Mouse (Mus musculus) testis, adult 2 months (tissue): ENCODE results near the gene Mier2. TPM values are rescaled to one million over a fixed set of nuclear protein-coding genes. Genes with fewer than 3 reads are reported as not detected.
A peak's percentile ranks its signal among the peaks of the same experiment; 100 is the strongest.

Experiments
- H3K27ac ChIP-seq: fragments of 200-500 bp; 2 replicates; pipeline ENCODE4 v1.5.1; 2012; ENCODE audit warnings: low read depth, low read length; ENCODE audit not compliant: control insufficient read depth, insufficient read depth
- H3K27me3 ChIP-seq: fragments of 200-500 bp; 2 replicates; pipeline ENCODE4 v1.6.1; 2012; ENCODE audit warnings: mild to moderate bottlenecking, low read length, moderate library complexity; ENCODE audit not compliant: control insufficient read depth, insufficient read depth
- H3K36me3 ChIP-seq: fragments of 200-500 bp; 2 replicates; pipeline ENCODE4 v1.6.1; 2012; ENCODE audit warnings: mild to moderate bottlenecking, low read length; ENCODE audit not compliant: control insufficient read depth, insufficient read depth
- H3K4me1 ChIP-seq: fragments of 200-500 bp; 2 replicates; pipeline ENCODE4 v1.6.1; 2012; ENCODE audit warnings: low read length; ENCODE audit not compliant: control insufficient read depth, insufficient read depth
- H3K4me3 ChIP-seq: fragments of 200-500 bp; 2 replicates; pipeline ENCODE4 v1.5.1; 2012; ENCODE audit warnings: low read depth, mild to moderate bottlenecking, low read length, moderate library complexity, mixed read lengths; ENCODE audit not compliant: control insufficient read depth
- CTCF ChIP-seq: fragments of 200-500 bp; IDR thresholded peaks from 2 replicates; pipeline ENCODE4 v1.5.1; 2012; ENCODE audit warnings: low read depth, mild to moderate bottlenecking, inconsistent platforms, low read length, moderate library complexity; ENCODE audit not compliant: control insufficient read depth, insufficient read depth, insufficient replicate concordance
- POLR2A ChIP-seq: fragments of 200-500 bp; IDR thresholded peaks from 2 replicates; pipeline ENCODE4 v1.6.1; 2012; ENCODE audit warnings: low read depth, mild to moderate bottlenecking, inconsistent platforms, low read length, moderate library complexity; ENCODE audit not compliant: control insufficient read depth
- polyA plus RNA-seq: library from polyadenylated mRNA; depleted of rRNA; stranded (reverse); fragments of >200 nt; gene quantifications from 2 replicates; pipeline ENCODE4 v1.2.3, GENCODE M21; 2012

Mier2 gene
- polyA plus RNA-seq, 1 experiment: 28.0 TPM

DNA sequence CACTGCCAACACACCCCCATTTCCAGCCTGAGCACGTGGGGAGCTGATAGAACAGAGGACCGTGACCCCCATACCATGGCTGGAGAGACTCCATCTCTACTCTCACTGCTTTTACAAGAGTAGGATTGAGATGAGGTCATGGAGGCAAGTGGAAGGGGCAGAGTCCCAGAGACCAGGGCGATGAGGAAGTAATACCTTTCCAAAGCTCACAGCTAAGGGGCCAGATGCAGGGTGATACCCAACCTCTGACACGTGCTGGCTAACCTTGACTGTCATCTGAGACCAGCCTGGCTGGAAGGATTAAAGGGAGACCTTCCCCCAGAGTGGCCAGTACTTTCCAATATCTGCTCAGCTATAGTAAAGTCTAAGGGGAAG, 32.7 kb upstream of the Mier2 start:
- H3K36me3 ChIP-seq: no peaks in the 10 kb centered on the region
- no peaks in the 10 kb centered on the region for H3K27me3 ChIP-seq
- TF ChIP-seq CTCF: no peak
- H3K4me3 ChIP-seq: peak overlapping the region; percentile 43
- no peak overlapping the region for H3K27ac ChIP-seq
- H3K4me1 ChIP-seq: peaks cover 5% of the 10 kb centered on the region

DNA sequence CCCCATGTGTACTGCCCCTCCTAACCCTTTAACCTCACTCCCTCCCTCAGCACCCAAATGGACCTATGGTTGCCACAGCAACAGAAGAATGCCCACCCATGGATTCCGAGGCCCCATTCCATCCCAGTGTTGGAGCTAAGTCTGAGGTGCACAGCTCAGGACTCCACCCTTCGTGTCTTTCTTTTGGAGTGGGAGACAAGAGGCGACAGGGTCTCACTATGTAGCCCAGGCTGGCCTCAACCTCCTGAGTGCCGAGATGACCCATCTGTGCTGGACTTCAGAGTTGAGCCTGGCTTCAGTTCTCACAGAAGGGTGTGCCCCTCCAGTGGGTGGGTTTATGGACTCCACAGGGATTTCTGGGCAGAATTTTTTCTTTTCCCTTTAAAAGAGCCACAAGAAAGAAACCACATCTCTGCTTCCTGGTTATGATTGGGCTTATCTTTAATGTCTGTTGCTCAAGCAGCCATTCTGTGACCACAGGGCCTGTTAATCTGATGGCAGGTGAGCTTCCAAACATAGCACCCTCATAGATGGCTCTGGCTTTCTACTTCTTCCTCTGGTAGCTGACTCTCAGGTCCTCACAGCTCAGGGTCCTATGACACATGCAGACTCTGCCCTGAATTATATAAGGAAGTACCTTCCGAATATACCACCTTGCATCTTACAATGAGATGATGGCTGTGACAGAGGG, 32.2 kb upstream of the Mier2 start, which contains the start of gene Theg:
Gene Theg, minus strand, starts transcription at position 271 of the 691 bp plus-strand sequence.
- no peaks in the 10 kb centered on the region for H3K36me3 ChIP-seq
- peaks cover 5% of the 10 kb centered on the region for H3K4me1 ChIP-seq
- no peaks in the 10 kb centered on the region for H3K27me3 ChIP-seq
- H3K4me3 ChIP-seq: peak within 1 kb of the TSS; percentile 43
- H3K27ac ChIP-seq: no peak within 1 kb of the TSS
- TF ChIP-seq CTCF (no peak), POLR2A (peak; percentile 43; the same call in 1 of the 2 replicates)

- Histone ChIP-seq H3K27me3 (no peaks in the 10 kb centered on the region), H3K4me3 (peak overlapping the region; percentile 43), H3K36me3 (no peaks in the 10 kb centered on the region), H3K27ac (no peak overlapping the region), H3K4me1 (peaks cover 5% of the 10 kb centered on the region)
- TF ChIP-seq POLR2A (no peak), CTCF (no peak)
Measured at GRCm38 (mm10) chr10:79586243-79586642, 31.2 kb upstream of the Mier2 start.

DNA sequence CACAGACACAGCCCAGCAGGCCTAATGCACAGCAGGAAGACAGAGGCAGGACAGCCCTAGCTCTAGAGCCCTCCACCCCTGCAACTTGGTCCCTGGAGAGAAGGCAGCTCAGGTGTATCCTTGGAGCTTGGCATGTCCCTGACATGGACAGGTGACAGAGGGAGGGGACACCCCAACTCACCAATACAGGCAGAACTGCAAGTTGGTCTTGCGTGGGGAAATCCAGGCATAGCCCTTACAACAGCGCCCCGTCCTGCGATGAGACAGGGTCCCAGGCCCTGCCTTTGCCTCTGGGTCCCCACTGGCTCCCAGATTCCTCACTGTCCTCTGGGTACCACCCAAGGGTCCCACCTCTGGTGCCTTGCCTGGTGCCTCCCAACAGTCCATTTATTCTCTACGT, 30.7 kb upstream of the Mier2 start:
- Histone ChIP-seq H3K27me3 (no peaks in the 10 kb centered on the region), H3K4me1 (peaks cover 5% of the 10 kb centered on the region), H3K36me3 (no peaks in the 10 kb centered on the region), H3K27ac (no peak overlapping the region), H3K4me3 (peak overlapping the region; percentile 43)
- TF ChIP-seq CTCF: no peak
- TF ChIP-seq POLR2A: no peak

DNA sequence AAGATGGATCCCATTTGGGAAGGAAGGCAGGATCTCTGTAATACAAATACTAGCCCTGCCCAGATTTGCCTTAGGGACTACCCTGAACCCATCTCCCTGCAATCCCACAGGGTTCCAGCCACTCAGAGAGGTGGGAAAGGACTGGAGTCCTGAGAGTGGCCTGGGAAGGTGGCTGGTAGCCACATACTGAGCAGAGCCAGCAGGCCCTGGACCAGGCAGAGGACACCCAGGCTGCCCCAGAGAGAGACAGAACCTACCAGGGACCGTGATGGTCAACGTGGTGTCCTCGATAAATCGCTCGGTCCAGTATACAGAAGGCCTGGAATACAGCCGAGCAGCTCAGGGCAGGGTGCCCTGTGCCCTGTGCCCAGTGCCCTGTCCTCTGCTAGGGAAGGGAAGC, 30.1 kb upstream of the Mier2 start:
- no peaks in the 10 kb centered on the region for H3K27me3 ChIP-seq
- peak overlapping the region; percentile 43 for H3K4me3 ChIP-seq
- H3K4me1 ChIP-seq: peaks cover 5% of the 10 kb centered on the region
- TF ChIP-seq CTCF: no peak
- TF ChIP-seq POLR2A: no peak
- H3K36me3 ChIP-seq: no peaks in the 10 kb centered on the region
- no peak overlapping the region for H3K27ac ChIP-seq

- Histone ChIP-seq H3K27me3 (no peaks in the 10 kb centered on the region), H3K36me3 (no peaks in the 10 kb centered on the region), H3K4me3 (peak overlapping the region; percentile 43), H3K4me1 (peaks cover 5% of the 10 kb centered on the region), H3K27ac (no peak overlapping the region)
- no peak for TF ChIP-seq POLR2A
- TF ChIP-seq CTCF: no peak
Measured at GRCm38 (mm10) chr10:79584426-79584825, 29.4 kb upstream of the Mier2 start.

- Histone ChIP-seq H3K4me1 (peaks cover 5% of the 10 kb centered on the region), H3K27ac (no peak overlapping the region), H3K36me3 (no peaks in the 10 kb centered on the region), H3K27me3 (no peaks in the 10 kb centered on the region), H3K4me3 (peak overlapping the region; percentile 43)
- TF ChIP-seq CTCF (no peak), POLR2A (no peak)
Measured at GRCm38 (mm10) chr10:79584021-79584420, 29.0 kb upstream of the Mier2 start.
